Mouse (Mus musculus): ENCODE results near the gene Nrp1.

GRCm38 (mm10) chr8:128362940-128363595, 4.7 kb downstream of the Nrp1 start:
- TF ChIP-seq CTCF (IDR thresholded peaks at IDR 0.05; ENCODE audit: low read depth, low read length), result no peak
- TF ChIP-seq POLR2A (IDR thresholded peaks at IDR 0.05; ENCODE audit: borderline replicate concordance, low read depth, low read length), result no peak
